Mouse (Mus musculus): Measurements from ENCODE around the gene Zswim5. TPM values are rescaled to one million over a fixed set of nuclear protein-coding genes. Genes with fewer than 3 reads are reported as not detected.
A peak's percentile ranks its signal among the peaks of the same experiment; 100 is the strongest.

Gene Zswim5
- polyA plus RNA-seq, 1 experiment: 2.6 TPM

GRCm38 (mm10) chr4:116985681-116986080 lies 108.5 kb downstream of the Zswim5 start:
- 0 out of 2 replicates have a peak, but pooled peaks cover 2% of the 10 kb centered on the region for H3K4me1 ChIP-seq (ENCODE audit: control insufficient read depth, insufficient read depth, low read length)
- no peak for TF ChIP-seq CTCF (IDR thresholded peaks at IDR 0.05; ENCODE audit: insufficient read depth, low read length)
- no peak for TF ChIP-seq POLR2A (IDR thresholded peaks at IDR 0.05; ENCODE audit: borderline replicate concordance, extremely low read depth, low read depth, low read length)
- DNase-seq: no peak
- H3K4me3 ChIP-seq (replicated peaks; ENCODE audit: extremely low read depth, low read depth, low read length): no peak overlapping the region
- 86% methylated on average over 7 of the region's 7 CpGs for WGBS

- TF ChIP-seq POLR2A (IDR thresholded peaks at IDR 0.05; ENCODE audit: borderline replicate concordance, extremely low read depth, low read depth, low read length): no peak
- TF ChIP-seq CTCF (IDR thresholded peaks at IDR 0.05; ENCODE audit: insufficient read depth, low read length): peak; percentile 85
- DNase-seq: peak; percentile 50
- WGBS: 56% methylated on average over 17 of the region's 17 CpGs
- Histone ChIP-seq H3K4me3 (replicated peaks; ENCODE audit: extremely low read depth, low read depth, low read length) (no peak overlapping the region), H3K4me1 (ENCODE audit: control insufficient read depth, insufficient read depth, low read length) (0 out of 2 replicates have a peak, but pooled peaks cover 2% of the 10 kb centered on the region)
These were observed 109.4 kb downstream of the Zswim5 start for GRCm38 (mm10) chr4:116986400-116987121.

- 0 out of 2 replicates have a peak, but pooled peaks cover 2% of the 10 kb centered on the region for H3K4me1 ChIP-seq (ENCODE audit: control insufficient read depth, insufficient read depth, low read length)
- DNase-seq: no peak
- H3K4me3 ChIP-seq (replicated peaks; ENCODE audit: extremely low read depth, low read depth, low read length): no peak overlapping the region
- WGBS: 55% methylated on average over 5 of the region's 5 CpGs
- TF ChIP-seq POLR2A (IDR thresholded peaks at IDR 0.05; ENCODE audit: borderline replicate concordance, extremely low read depth, low read depth, low read length) (no peak), CTCF (IDR thresholded peaks at IDR 0.05; ENCODE audit: insufficient read depth, low read length) (no peak)
These were observed 109.9 kb downstream of the Zswim5 start for GRCm38 (mm10) chr4:116987122-116987456.

- no peak for DNase-seq
- peaks cover 8% of the 10 kb centered on the region for H3K4me1 ChIP-seq (ENCODE audit: control insufficient read depth, insufficient read depth, low read length)
- WGBS: 77% methylated on average over 6 of the region's 6 CpGs
- no peak overlapping the region for H3K4me3 ChIP-seq (replicated peaks; ENCODE audit: extremely low read depth, low read depth, low read length)
- TF ChIP-seq CTCF (IDR thresholded peaks at IDR 0.05; ENCODE audit: insufficient read depth, low read length) (no peak), POLR2A (IDR thresholded peaks at IDR 0.05; ENCODE audit: borderline replicate concordance, extremely low read depth, low read depth, low read length) (no peak)
These were observed 112.6 kb downstream of the Zswim5 start for GRCm38 (mm10) chr4:116989731-116990130.

DNA sequence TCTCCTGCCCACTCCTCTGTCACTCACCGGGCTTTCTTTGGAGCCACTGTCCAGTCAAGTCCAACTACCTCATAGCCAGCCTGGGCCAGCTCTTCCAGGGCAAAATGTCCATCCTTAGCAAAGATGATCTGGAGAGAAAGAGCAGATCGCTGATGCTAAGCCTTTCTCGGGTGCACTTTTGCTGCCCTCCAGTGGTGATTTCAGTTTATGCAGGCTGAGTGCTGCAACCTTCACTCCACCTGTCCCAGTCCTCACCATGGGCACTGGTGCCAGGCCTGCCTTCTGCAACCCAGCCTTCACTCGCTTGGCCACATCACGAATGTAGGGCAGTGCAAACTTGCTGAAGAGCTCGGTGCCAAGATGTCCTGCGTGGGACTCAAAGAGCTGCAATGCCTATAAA lies 114.2 kb downstream of the Zswim5 start:
- peaks cover 11% of the 10 kb centered on the region for H3K4me1 ChIP-seq (ENCODE audit: control insufficient read depth, insufficient read depth, low read length)
- 8% methylated on average over 7 of the region's 7 CpGs for WGBS
- peak; percentile 82 for DNase-seq
- TF ChIP-seq CTCF (IDR thresholded peaks at IDR 0.05; ENCODE audit: insufficient read depth, low read length) (peak; percentile 91), POLR2A (IDR thresholded peaks at IDR 0.05; ENCODE audit: borderline replicate concordance, extremely low read depth, low read depth, low read length) (no peak)
- no peak overlapping the region for H3K4me3 ChIP-seq (replicated peaks; ENCODE audit: extremely low read depth, low read depth, low read length)

- DNase-seq: peak; percentile 94
- under 1% methylated on average over 38 of the region's 38 CpGs for WGBS
- peak; percentile 67; the same call in 1 of the 2 replicates for TF ChIP-seq POLR2A (IDR thresholded peaks at IDR 0.05; ENCODE audit: borderline replicate concordance, extremely low read depth, low read depth, low read length)
- TF ChIP-seq CTCF (IDR thresholded peaks at IDR 0.05; ENCODE audit: insufficient read depth, low read length): no peak
- Histone ChIP-seq H3K4me3 (replicated peaks; ENCODE audit: extremely low read depth, low read depth, low read length) (peak within 1 kb of the TSS; percentile 77), H3K4me1 (ENCODE audit: control insufficient read depth, insufficient read depth, low read length) (peaks cover 13% of the 10 kb centered on the region)
These were observed 116.8 kb downstream of the Zswim5 start, which contains the start of gene Urod for GRCm38 (mm10) chr4:116993672-116994621. TSS of gene Urod (minus strand) at chr4:116994413.

DNA sequence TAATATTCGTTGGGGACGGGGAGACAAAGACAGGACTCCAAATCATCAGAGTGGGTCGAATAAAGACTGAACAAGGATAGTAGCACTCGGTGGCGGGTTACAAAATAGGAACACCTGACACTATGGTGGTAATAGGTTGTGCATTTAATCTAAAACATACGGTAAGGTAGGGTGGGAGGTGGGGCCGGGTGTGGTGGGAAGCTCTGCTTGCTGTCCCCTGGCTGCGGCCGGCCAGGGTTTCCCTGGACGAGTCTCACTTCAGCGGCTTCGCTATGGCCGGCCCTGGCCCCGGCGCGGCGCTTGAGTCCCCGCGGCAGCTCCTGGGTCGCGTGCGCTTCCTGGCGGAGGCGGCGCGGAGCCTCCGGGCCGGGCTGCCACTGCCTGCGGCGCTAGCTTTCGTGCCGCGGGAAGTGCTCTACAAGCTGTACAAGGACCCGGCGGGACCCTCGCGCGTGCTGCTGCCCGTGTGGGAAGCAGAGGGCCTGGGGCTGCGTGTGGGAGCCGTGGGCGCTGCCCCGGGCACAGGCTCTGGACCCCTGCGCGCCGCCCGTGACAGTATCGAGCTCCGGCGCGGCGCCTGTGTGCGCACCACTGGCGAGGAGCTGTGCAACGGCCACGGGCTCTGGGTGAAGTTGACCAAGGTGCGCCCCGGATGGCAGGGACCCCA lies 118.1 kb downstream of the Zswim5 start, which contains the start of gene Hectd3:
TSS of gene Hectd3 (plus strand) at position 187 of the 667 bp plus-strand sequence.
- H3K4me3 ChIP-seq (replicated peaks; ENCODE audit: extremely low read depth, low read depth, low read length): peak within 1 kb of the TSS; percentile 77
- peak; percentile 60 for DNase-seq
- WGBS: 1% methylated on average over 58 of the region's 58 CpGs
- no peak for TF ChIP-seq CTCF (IDR thresholded peaks at IDR 0.05; ENCODE audit: insufficient read depth, low read length)
- peak; percentile 63; the same call in 1 of the 2 replicates for TF ChIP-seq POLR2A (IDR thresholded peaks at IDR 0.05; ENCODE audit: borderline replicate concordance, extremely low read depth, low read depth, low read length)
- H3K4me1 ChIP-seq (ENCODE audit: control insufficient read depth, insufficient read depth, low read length): peaks cover 13% of the 10 kb centered on the region

DNA sequence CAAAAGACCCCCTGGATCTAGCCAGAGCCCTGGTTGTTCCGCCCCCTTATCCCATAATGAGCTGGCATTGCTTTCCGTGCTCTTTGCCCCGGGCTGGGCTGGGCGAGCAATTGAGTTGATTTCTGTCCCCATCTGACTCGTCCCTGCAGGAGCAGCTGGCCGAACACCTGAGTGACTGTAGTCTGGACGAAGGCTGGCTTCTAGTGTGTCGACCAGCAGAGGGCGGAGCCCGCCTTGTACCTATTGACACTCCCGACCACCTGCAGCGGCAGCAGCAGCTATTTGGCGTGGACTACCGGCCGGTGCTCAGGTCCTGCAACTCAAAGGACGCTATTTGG lies 118.6 kb downstream of the Zswim5 start:
- TF ChIP-seq CTCF (IDR thresholded peaks at IDR 0.05; ENCODE audit: insufficient read depth, low read length): peak; percentile 27; the same call in 1 of the 2 replicates
- no peak for TF ChIP-seq POLR2A (IDR thresholded peaks at IDR 0.05; ENCODE audit: borderline replicate concordance, extremely low read depth, low read depth, low read length)
- Histone ChIP-seq H3K4me3 (replicated peaks; ENCODE audit: extremely low read depth, low read depth, low read length) (peak overlapping the region; percentile 77), H3K4me1 (ENCODE audit: control insufficient read depth, insufficient read depth, low read length) (peaks cover 13% of the 10 kb centered on the region)
- 1% methylated on average over 16 of the region's 16 CpGs for WGBS
- peak; percentile 47 for DNase-seq

All from lung, adult 2 months (tissue).